Mouse (Mus musculus) B cell, adult (primary cell): ENCODE results near the gene Olfr1326-ps1. TPM values are rescaled to one million over a fixed set of nuclear protein-coding genes. Genes with fewer than 3 reads are reported as not detected.

Source experiments
- total RNA-seq: library from RNA; stranded (reverse); gene quantifications from 4 replicates; pipeline ENCODE4 v1.2.4, GENCODE M21; 2023; ENCODE audit not compliant: inconsistent age

Gene Olfr1326-ps1
- total RNA-seq: not detected in 4 replicates

DNA sequence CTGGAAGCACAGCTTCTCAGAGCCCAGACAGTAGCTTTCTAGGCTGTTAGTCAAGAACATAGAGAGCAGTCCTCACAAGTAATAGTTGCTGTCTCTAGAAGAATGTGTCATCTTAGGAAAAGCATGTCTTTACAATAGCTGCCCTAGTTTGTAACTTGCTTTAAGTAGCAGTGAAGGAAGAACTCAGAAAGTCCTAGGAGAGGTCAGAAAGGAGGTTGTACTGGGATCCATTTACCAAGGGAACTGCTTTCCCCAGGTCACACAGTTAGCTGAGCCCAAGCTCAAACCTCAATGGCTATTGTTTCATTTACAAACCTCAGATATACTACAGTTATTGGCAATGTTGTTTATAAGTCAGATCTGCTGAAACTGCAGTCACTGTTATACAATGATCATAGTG is at the start of gene Olfr1326-ps1:
TSS of gene Olfr1326-ps1 (minus strand) at position 101 of the 400 bp plus-strand sequence.

GRCm38 (mm10) chrX:74592379-74592778 is 17.7 kb upstream of the Olfr1326-ps1 start, which contains the start of gene Olfr1325:
Olfr1325 (plus strand) TSS chrX:74592679.

Other genes starting within 250 kb of the Olfr1326-ps1 start
- gene Plxna3, start 245.8 kb downstream of the Olfr1326-ps1 start, total RNA-seq: 13.3 to 19.2 TPM (median 16.1 TPM) in 4 replicates
- 23.7 to 32.8 TPM (median 26.6 TPM) in 4 replicates for gene Lage3, start 221.3 kb downstream of the Olfr1326-ps1 start, total RNA-seq
- 21.4 to 36.5 TPM (median 28.5 TPM) in 4 replicates for gene Ubl4a, start 201.7 kb downstream of the Olfr1326-ps1 start, total RNA-seq
- 13.5 to 19.3 TPM (median 16.5 TPM) in 4 replicates for gene Slc10a3, start 201.5 kb downstream of the Olfr1326-ps1 start, total RNA-seq
- gene Fam3a, start 181.6 kb downstream of the Olfr1326-ps1 start, total RNA-seq: 14.8 to 20.2 TPM (median 16.8 TPM) in 4 replicates
- 56.8 to 57.7 TPM (median 57.5 TPM) in 4 replicates for gene Ikbkg, start 181.6 kb downstream of the Olfr1326-ps1 start, total RNA-seq
- gene G6pdx, start 145.7 kb downstream of the Olfr1326-ps1 start, total RNA-seq: 31.4 to 37.9 TPM (median 35.4 TPM) in 4 replicates
- gene Gm6880, start 93.5 kb downstream of the Olfr1326-ps1 start, total RNA-seq: not detected in 4 replicates
- not detected in 4 replicates for gene Olfr1325, start 17.8 kb upstream of the Olfr1326-ps1 start, total RNA-seq
- not detected in 4 replicates for gene Gm5640, start 70.7 kb upstream of the Olfr1326-ps1 start, total RNA-seq
- not detected in 4 replicates for gene Gm6890, start 166.0 kb upstream of the Olfr1326-ps1 start, total RNA-seq